Mouse (Mus musculus) olfactory bulb, adult 2 months (tissue): ENCODE measurements around the gene Wnt10b.

Source experiments
- CTCF ChIP-seq: fragments of 200-500 bp; IDR thresholded peaks from 2 replicates; pipeline ENCODE4 v1.5.1; 2012; ENCODE audit warnings: low read depth, mild to moderate bottlenecking, low read length, moderate library complexity; ENCODE audit not compliant: insufficient read depth
- POLR2A ChIP-seq: fragments of 200-500 bp; IDR thresholded peaks from 2 replicates; pipeline ENCODE4 v1.6.1; 2012; ENCODE audit warnings: mild to moderate bottlenecking, low read depth, low read length, moderate library complexity; ENCODE audit not compliant: insufficient read depth

- TF ChIP-seq POLR2A (no peak), CTCF (no peak)
These were observed 7.8 kb upstream of the Wnt10b start for GRCm38 (mm10) chr15:98785744-98786143.
